Mouse (Mus musculus) kidney, embryonic 16.5 days (tissue): ENCODE measurements around the gene Tdrd9. TPM values are rescaled to one million over a fixed set of nuclear protein-coding genes. Genes with fewer than 3 reads are reported as not detected.

Experiments
- ATAC-seq: fragments of 200-750 bp; cut with Nextera tagmentation; 2 replicates; pipeline ENCODE4 v1.8.0; 2017; ENCODE audit warnings: moderate TSS enrichment; ENCODE audit not compliant: low FRiP score, low TSS enrichment
- H3K27ac ChIP-seq: fragments of 300-500 bp; sonication (generic); 2 replicates; pipeline ENCODE4 v1.5.1; 2014; ENCODE audit warnings: low read length
- H3K27me3 ChIP-seq: fragments of 300-500 bp; sonication (generic); 2 replicates; pipeline ENCODE4 v1.6.1; 2014; ENCODE audit warnings: low read length, control low read depth, mixed read lengths; ENCODE audit not compliant: insufficient read depth
- H3K36me3 ChIP-seq: fragments of 300-500 bp; sonication (generic); 2 replicates; pipeline ENCODE4 v1.6.1; 2014; ENCODE audit warnings: low read length, control low read depth, mixed read lengths; ENCODE audit not compliant: insufficient read depth
- H3K4me1 ChIP-seq: fragments of 300-500 bp; sonication (generic); 2 replicates; pipeline ENCODE4 v1.6.1; 2014; ENCODE audit warnings: low read length, control low read depth, mixed read lengths; ENCODE audit not compliant: insufficient read depth
- H3K4me2 ChIP-seq: fragments of 300-500 bp; sonication (generic); replicated peaks from 2 replicates; pipeline ENCODE4 v1.6.1; 2014; ENCODE audit warnings: low read depth, low read length
- H3K4me3 ChIP-seq: fragments of 300-500 bp; sonication (generic); 2 replicates; pipeline ENCODE4 v1.5.1; 2014; ENCODE audit warnings: mild to moderate bottlenecking, low read length
- H3K9ac ChIP-seq: fragments of 300-500 bp; sonication (generic); replicated peaks from 2 replicates; pipeline ENCODE4 v1.6.1; 2014; ENCODE audit warnings: low read length
- H3K9me3 ChIP-seq: fragments of 300-500 bp; sonication (generic); 2 replicates; pipeline ENCODE4 v1.6.1; 2016; ENCODE audit warnings: low read length, control low read depth
- WGBS: fragments of 180-500 bp; shearing (Covaris S2); extraction: QIAGEN DNeasy Blood & Tissue Kit; methylation state at CpG from one replicate; pipeline ENCODE4 v1.1.7; 2014; 5-methylcytosine and 5-hydroxymethylcytosine counted together
- polyA plus RNA-seq: library from polyadenylated mRNA; unstranded; fragments of >200 nt; fragmentation: Nextera tagmentation; extraction: Ambion mirVana; gene quantifications from 2 replicates; pipeline ENCODE4 v1.2.1, GENCODE M21; 2015

The Tdrd9 gene
- polyA plus RNA-seq, 1 experiment from 2014 or later, result 0.45 TPM

DNA sequence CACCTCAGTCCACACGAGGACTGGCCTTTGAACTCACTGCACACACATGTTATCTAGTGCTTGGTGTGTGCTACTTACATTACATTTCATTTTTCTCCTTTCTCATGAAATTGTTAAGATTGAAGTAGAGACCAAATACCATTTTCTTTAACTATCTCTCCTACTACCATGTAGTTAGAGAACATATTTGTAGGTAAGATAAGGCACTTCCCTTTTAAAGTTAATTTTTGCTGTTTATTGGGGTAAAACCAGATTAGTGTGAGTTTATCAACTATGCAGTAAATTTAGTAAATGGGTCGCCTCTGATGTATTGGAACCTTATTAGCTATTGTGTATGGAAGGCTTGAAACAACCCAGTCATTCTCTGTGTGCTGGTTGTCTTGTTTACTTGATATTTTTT, 11.8 kb downstream of the Tdrd9 start:
- Histone ChIP-seq H3K27me3 (no peaks in the 10 kb centered on the region), H3K4me3 (no peak overlapping the region), H3K9ac (no peak overlapping the region), H3K9me3 (no peaks in the 10 kb centered on the region), H3K4me2 (no peak overlapping the region), H3K36me3 (no peaks in the 10 kb centered on the region), H3K4me1 (no peaks in the 10 kb centered on the region), H3K27ac (no peak overlapping the region)
- no peak for ATAC-seq
- WGBS, result 66% methylated on average over 2 of the region's 2 CpGs

DNA sequence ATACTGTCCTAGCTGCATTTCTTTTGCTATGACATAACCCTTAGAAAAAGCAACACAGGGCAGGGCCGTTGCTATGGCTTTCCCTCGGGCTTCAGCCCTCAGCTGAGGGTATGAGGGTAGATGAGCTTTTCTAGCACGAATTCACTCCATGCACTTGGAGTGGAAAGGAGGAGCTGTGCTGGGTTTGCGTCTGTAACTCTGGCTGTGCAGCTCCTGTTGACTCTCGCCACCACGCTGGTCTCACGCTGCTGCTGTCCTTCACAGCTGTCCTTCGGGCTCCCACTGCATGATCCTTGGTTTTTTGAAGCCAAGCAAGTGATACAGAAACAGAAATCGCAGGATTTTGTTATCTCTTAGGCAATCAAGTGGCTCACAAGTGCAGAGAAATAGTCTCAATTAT, 15.4 kb downstream of the Tdrd9 start:
- WGBS, result 51% methylated on average over 9 of the region's 9 CpGs
- Histone ChIP-seq H3K4me3 (no peak overlapping the region), H3K27ac (no peak overlapping the region), H3K9ac (no peak overlapping the region), H3K36me3 (no peaks in the 10 kb centered on the region), H3K4me1 (peaks cover 7% of the 10 kb centered on the region), H3K27me3 (no peaks in the 10 kb centered on the region), H3K4me2 (no peak overlapping the region), H3K9me3 (no peaks in the 10 kb centered on the region)
- ATAC-seq, result no peak

DNA sequence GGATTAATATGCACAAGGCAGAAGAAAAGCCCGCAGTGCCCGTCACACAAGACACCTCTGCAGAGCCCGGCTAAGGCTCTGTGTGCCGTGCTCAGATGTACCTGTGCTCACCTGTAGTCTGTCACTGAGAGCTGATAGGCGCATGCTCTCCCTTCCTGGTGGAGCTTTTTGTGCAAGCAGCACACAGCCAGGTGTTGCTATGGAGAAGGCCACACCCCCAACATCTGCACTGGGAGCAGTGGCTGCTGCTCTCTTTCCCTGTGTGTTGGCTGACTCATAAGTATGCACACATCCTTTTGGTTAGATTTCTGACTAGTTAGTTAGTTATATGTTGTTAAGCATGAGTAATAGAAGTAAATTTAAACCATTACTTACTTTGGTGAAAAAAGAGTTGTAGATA, 21.3 kb downstream of the Tdrd9 start:
- H3K27me3 ChIP-seq, result no peaks in the 10 kb centered on the region

DNA sequence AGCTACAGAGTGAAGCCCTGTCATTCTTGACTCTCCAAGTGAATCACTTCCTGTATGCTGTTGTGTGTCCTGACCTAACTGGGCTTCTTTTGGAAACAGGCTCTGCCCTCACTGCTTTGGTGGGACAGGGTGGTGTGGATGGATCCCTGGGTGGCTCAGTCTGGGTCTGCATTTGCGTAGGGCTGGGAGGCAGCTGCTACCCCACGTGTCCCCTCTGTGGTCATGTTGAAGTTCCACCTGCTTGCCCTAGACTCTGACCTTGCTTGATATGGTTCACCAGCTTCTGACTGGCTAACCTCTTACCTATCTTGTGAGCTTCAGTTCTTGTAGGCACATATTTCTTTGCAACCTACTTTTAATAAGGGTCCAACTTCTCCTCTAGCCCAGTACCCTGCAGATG, 23.8 kb downstream of the Tdrd9 start:
- Histone ChIP-seq H3K4me3 (no peak overlapping the region), H3K4me1 (peaks cover 3% of the 10 kb centered on the region), H3K9me3 (peaks cover 8% of the 10 kb centered on the region), H3K36me3 (no peaks in the 10 kb centered on the region), H3K4me2 (no peak overlapping the region), H3K27me3 (no peaks in the 10 kb centered on the region), H3K27ac (no peak overlapping the region), H3K9ac (no peak overlapping the region)
- 87% methylated on average over 2 of the region's 2 CpGs for WGBS
- ATAC-seq, result no peak

More for the DNA sequence above, 21.3 kb downstream of the Tdrd9 start:
- H3K4me2 ChIP-seq, result no peak overlapping the region
- no peak overlapping the region for H3K4me3 ChIP-seq
- no peak for ATAC-seq
- no peak overlapping the region for H3K9ac ChIP-seq
- H3K9me3 ChIP-seq, result peaks cover 8% of the 10 kb centered on the region
- no peak overlapping the region for H3K27ac ChIP-seq
- 89% methylated on average over 5 of the region's 5 CpGs for WGBS
- H3K36me3 ChIP-seq, result no peaks in the 10 kb centered on the region
- H3K4me1 ChIP-seq, result peaks cover 7% of the 10 kb centered on the region

DNA sequence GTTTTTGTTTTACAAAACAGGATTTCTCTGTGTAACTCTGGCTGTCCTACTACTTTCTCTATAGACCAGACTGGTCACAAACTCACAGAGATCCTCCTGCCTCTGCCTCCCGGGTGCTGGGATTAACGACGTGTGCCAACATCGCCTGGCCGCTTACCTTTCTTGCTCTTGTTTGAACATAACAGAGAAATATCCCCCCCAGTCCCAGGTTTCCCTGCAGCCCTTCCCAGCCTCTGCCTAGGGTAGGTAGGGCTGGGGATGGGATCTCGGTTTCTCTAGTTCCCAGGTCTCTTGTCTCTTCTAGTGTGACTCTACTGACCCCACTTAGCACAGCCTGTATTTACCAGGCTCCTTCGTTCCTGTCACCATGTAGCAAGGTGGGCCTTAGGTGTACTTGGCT, 28.4 kb downstream of the Tdrd9 start:
- H3K4me2 ChIP-seq, result no peak overlapping the region
- H3K4me3 ChIP-seq, result no peak overlapping the region
- no peaks in the 10 kb centered on the region for H3K27me3 ChIP-seq
- 97% methylated on average over 7 of the region's 7 CpGs for WGBS
- no peak overlapping the region for H3K27ac ChIP-seq
- ATAC-seq, result no peak
- no peaks in the 10 kb centered on the region for H3K36me3 ChIP-seq
- H3K4me1 ChIP-seq, result no peaks in the 10 kb centered on the region
- H3K9me3 ChIP-seq, result peaks cover 8% of the 10 kb centered on the region
- no peak overlapping the region for H3K9ac ChIP-seq

DNA sequence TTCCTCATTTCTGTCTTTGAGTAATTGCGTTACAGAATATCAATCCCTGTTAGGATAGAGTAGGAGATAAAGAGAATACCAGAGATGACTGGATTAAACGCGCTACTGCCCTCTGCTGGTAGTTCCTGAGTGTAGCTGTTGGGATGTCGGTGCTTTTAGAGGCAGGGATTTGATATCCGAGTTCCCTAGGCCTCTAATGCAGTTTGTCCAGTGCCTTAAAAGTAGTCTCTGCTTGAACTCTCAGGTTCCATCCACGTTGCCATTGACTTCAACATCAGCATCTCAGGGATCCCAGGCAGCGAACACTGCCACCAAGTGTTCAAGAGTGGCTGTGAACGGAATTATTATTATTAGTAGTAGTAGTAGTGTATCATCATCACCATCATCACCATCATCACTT, 29.9 kb downstream of the Tdrd9 start:
- no peak overlapping the region for H3K4me2 ChIP-seq
- H3K9me3 ChIP-seq, result 0 out of 2 replicates have a peak, but pooled peaks cover under 1% of the 10 kb centered on the region
- 23% methylated on average over 8 of the region's 8 CpGs for WGBS
- no peak for ATAC-seq
- H3K27ac ChIP-seq, result no peak overlapping the region
- H3K4me3 ChIP-seq, result no peak overlapping the region
- H3K9ac ChIP-seq, result no peak overlapping the region
- no peaks in the 10 kb centered on the region for H3K27me3 ChIP-seq
- H3K4me1 ChIP-seq, result no peaks in the 10 kb centered on the region
- H3K36me3 ChIP-seq, result no peaks in the 10 kb centered on the region

DNA sequence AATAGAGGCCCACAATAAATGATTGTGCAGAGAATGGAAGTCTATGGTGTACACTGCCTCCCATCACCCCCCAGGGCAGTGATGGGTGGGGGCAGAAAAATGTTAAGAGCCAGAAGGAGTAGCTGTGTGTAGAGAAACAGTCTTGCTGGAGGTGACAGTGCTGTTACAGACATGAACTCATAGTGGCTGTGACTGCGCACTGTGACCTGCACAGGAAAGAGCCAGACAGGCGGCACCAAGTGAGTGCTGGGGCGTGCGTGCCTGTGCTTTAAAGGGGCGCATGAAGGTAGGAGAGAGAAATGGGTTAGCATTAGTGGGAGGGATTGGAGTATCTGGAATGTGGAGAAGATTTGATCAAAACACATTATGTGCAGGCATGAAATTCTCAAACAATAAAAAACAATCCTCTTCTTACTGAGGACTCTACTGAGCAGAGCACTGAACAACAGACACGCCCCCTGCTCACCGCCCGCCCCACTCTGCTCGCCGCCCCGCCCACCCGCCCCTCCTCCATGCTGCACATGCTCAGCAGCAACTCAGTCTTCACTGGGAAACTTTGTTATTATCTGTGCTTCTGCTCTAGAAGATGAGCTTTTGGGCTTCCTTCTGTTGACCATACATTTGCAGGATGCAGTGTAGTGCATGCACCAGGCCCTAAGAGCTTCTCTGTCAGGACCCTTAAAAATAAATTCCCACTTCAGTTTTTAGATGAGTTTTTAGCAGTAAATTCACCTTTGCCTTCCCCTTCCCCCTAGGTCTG, 41.3 kb downstream of the Tdrd9 start:
- Histone ChIP-seq H3K9me3 (no peaks in the 10 kb centered on the region; the same call in 1 of the 2 replicates), H3K9ac (0 out of 2 replicates have a peak overlapping the region, but pooled peaks have one; percentile 3), H3K27me3 (no peaks in the 10 kb centered on the region), H3K4me3 (peak overlapping the region; percentile 23), H3K36me3 (no peaks in the 10 kb centered on the region), H3K4me2 (peak overlapping the region; percentile 52), H3K4me1 (no peaks in the 10 kb centered on the region; the same call in 1 of the 2 replicates), H3K27ac (peak overlapping the region; percentile 77)
- WGBS, result 38% methylated on average over 8 of the region's 12 CpGs
- peak; percentile 93 for ATAC-seq

DNA sequence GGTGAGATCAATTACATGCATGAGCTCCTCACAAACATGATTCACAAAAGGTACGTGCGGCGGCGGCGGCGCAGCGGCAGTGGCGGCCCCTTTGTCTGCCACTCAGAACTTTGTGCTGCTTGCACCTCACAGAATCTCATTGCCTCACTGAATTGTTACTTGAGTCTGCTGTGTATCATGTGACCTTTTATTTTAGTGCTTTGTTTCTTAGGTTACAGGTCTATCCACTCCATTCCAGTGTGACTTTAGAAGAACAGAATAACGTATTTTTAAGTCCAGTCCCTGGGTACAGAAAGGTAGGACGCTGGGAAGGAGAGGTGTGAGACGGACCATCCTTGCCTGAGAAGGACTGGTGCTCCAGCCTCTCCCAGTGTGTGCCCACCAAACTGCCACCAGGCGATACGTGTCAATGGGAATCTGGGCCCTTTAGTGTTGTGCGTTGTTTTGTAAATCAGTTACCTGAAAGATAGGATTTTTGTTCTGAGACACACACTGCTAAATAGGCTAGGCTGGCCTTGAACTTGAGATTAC, 42.0 kb downstream of the Tdrd9 start:
- ATAC-seq, result peak; percentile 60
- Histone ChIP-seq H3K4me2 (peak overlapping the region; percentile 52), H3K27ac (peak overlapping the region; percentile 77), H3K9ac (0 out of 2 replicates have a peak overlapping the region, but pooled peaks have one; percentile 3), H3K4me3 (peak overlapping the region; percentile 23), H3K4me1 (no peaks in the 10 kb centered on the region; the same call in 1 of the 2 replicates), H3K9me3 (no peaks in the 10 kb centered on the region; the same call in 1 of the 2 replicates), H3K27me3 (no peaks in the 10 kb centered on the region), H3K36me3 (no peaks in the 10 kb centered on the region)
- WGBS, result 28% methylated on average over 14 of the region's 14 CpGs

DNA sequence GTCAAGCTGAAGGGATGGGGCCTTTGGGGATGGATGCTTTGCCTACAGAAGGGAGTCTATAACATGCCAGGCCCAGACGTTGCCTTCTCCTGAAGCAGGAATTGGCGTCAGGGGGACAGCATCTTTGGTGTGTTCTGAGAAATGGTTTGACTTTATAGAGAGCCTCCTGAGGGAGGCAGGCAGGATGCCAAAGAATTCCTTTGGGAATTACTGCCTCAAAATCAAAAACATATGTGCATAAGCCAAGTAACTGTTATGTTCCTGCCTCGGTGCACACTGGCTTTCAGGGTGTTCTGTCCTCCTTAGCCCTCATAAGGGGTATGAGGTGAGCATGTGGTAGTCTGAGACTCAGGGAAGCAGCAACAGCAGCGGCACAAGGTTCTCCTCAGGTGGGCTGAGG, 45.0 kb downstream of the Tdrd9 start:
- no peak overlapping the region for H3K9ac ChIP-seq
- no peaks in the 10 kb centered on the region for H3K36me3 ChIP-seq
- no peaks in the 10 kb centered on the region for H3K27me3 ChIP-seq
- no peak overlapping the region for H3K4me3 ChIP-seq
- no peak overlapping the region for H3K27ac ChIP-seq
- WGBS, result 73% methylated on average over 4 of the region's 4 CpGs
- peaks cover 3% of the 10 kb centered on the region; the same call in 1 of the 2 replicates for H3K9me3 ChIP-seq
- no peak for ATAC-seq
- no peak overlapping the region for H3K4me2 ChIP-seq
- H3K4me1 ChIP-seq, result no peaks in the 10 kb centered on the region; the same call in 1 of the 2 replicates

DNA sequence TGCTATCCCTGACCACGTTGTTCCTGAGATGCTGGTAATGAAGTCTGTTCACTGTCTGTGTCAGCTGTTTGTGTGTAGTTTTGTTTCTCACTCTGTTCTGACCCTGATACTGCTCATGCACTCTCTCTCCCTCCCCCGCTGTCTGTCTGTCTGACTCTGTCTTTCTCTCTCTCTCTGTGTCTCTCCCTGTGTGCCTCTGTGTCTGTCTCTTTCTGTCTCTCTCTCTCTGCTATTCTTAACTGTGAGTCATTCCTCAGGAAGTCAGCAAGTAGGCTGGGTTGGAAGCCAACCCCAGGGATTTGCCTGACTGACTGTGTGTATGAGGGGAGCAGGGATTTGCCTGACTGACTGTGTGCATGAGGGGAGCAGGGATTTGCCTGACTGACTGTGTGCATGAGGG, 51.9 kb downstream of the Tdrd9 start:
- WGBS, result 80% methylated on average over 2 of the region's 2 CpGs
- no peak for ATAC-seq
- Histone ChIP-seq H3K27me3 (no peaks in the 10 kb centered on the region), H3K9ac (no peak overlapping the region), H3K4me1 (no peaks in the 10 kb centered on the region), H3K4me3 (no peak overlapping the region), H3K27ac (no peak overlapping the region), H3K9me3 (peaks cover 12% of the 10 kb centered on the region), H3K4me2 (no peak overlapping the region), H3K36me3 (no peaks in the 10 kb centered on the region)
